Mouse (Mus musculus): Measurements from ENCODE around the gene Nop53.

Nop53 gene

GRCm38 (mm10) chr7:15960691-15961090 lies 14.8 kb upstream of the Nop53 start:
- no peak for DNase-seq (ENCODE audit: low spot score in 2 of 2)

GRCm38 (mm10) chr7:15956143-15956542 lies 10.3 kb upstream of the Nop53 start:
- DNase-seq (ENCODE audit: low spot score in 2 of 2) = no peak

- DNase-seq (ENCODE audit: low spot score in 2 of 2) = no peak
Measured at GRCm38 (mm10) chr7:15955509-15955908, 9.6 kb upstream of the Nop53 start.

GRCm38 (mm10) chr7:15954978-15955443 lies 9.1 kb upstream of the Nop53 start:
- peak; percentile 39 to 41 for DNase-seq (ENCODE audit: low spot score in 2 of 2)

GRCm38 (mm10) chr7:15954436-15954835 lies 8.6 kb upstream of the Nop53 start:
- DNase-seq (ENCODE audit: low spot score in 2 of 2) = no peak

- DNase-seq (ENCODE audit: low spot score in 2 of 2) = no peak
Measured at GRCm38 (mm10) chr7:15953307-15954074, 7.6 kb upstream of the Nop53 start.

GRCm38 (mm10) chr7:15952416-15952815 lies 6.5 kb upstream of the Nop53 start:
- peak; percentile 47 to 60 for DNase-seq (ENCODE audit: low spot score in 2 of 2)

- no peak for DNase-seq (ENCODE audit: low spot score in 2 of 2)
Measured at GRCm38 (mm10) chr7:15950008-15950407, 4.1 kb upstream of the Nop53 start.

GRCm38 (mm10) chr7:15949216-15949790 lies 3.4 kb upstream of the Nop53 start:
- DNase-seq (ENCODE audit: low spot score in 2 of 2) = no peak

GRCm38 (mm10) chr7:15948381-15948941 lies 2.6 kb upstream of the Nop53 start:
- peak; percentile 80 to 87 for DNase-seq (ENCODE audit: low spot score in 2 of 2)

- DNase-seq (ENCODE audit: low spot score in 2 of 2) = no peak
Measured at GRCm38 (mm10) chr7:15947653-15948260, 1.9 kb upstream of the Nop53 start.

- DNase-seq (ENCODE audit: low spot score in 2 of 2) = no peak
Measured at GRCm38 (mm10) chr7:15945211-15945610, 663 bp downstream of the Nop53 start.

GRCm38 (mm10) chr7:15944311-15944710 lies 1.6 kb downstream of the Nop53 start:
- DNase-seq (ENCODE audit: low spot score in 2 of 2) = no peak

GRCm38 (mm10) chr7:15938621-15939020 lies 7.3 kb downstream of the Nop53 start:
- no peak for DNase-seq (ENCODE audit: low spot score in 2 of 2)

GRCm38 (mm10) chr7:15937491-15937890 lies 8.4 kb downstream of the Nop53 start:
- no peak for DNase-seq (ENCODE audit: low spot score in 2 of 2)

GRCm38 (mm10) chr7:15933437-15934359 lies 12.2 kb downstream of the Nop53 start:
- no peak for DNase-seq (ENCODE audit: low spot score in 2 of 2)

- no peak for DNase-seq (ENCODE audit: low spot score in 2 of 2)
Measured at GRCm38 (mm10) chr7:15931635-15932034, 14.2 kb downstream of the Nop53 start.

GRCm38 (mm10) chr7:15930543-15930942 lies 15.3 kb downstream of the Nop53 start:
- DNase-seq (ENCODE audit: low spot score in 2 of 2) = no peak

- peak; percentile 49 to 57 for DNase-seq (ENCODE audit: low spot score in 2 of 2)
Measured at GRCm38 (mm10) chr7:15929910-15930309, 16.0 kb downstream of the Nop53 start.

GRCm38 (mm10) chr7:15922220-15922773 lies 23.6 kb downstream of the Nop53 start, which contains the start of gene Selenow:
Gene Selenow (minus strand): TSS chr7:15922402.
- DNase-seq (ENCODE audit: low spot score in 2 of 2) = peak; percentile 87 to 90

- DNase-seq (ENCODE audit: low spot score in 2 of 2) = peak; percentile 60 to 67
Measured at GRCm38 (mm10) chr7:15921796-15922195, 24.1 kb downstream of the Nop53 start.

Measured in spleen, postnatal 36 days (tissue).